In genomic region chr17:78163278-78163677, GRCm38 (mm10) we compare ENCODE assay signal across 10 mouse cellular contexts. TPM values are rescaled to one million over a fixed set of nuclear protein-coding genes. Genes with fewer than 3 reads are reported as not detected.
DNase-seq lines count a peak whose midpoint lies in the region; ATAC-seq and TF ChIP-seq lines count a peak whose summit lies in the region.
"Had no signal": no experiment of that assay in that cellular context is flagged by ENCODE, and none has a peak within 500 bp of the region (broad histone marks: within the 10 kb centered on the region; RNA-seq: fewer than 3 reads in every experiment).

No protein-coding gene starts in this region.

- no peaks in the 10 kb centered on the region for H3K4me1 ChIP-seq in forebrain, embryonic 10.5 days
- H3K4me1 ChIP-seq in intestine, postnatal 0 days (replicated peaks; ENCODE audit: control insufficient read depth, insufficient read depth, low read length): no peaks in the 10 kb centered on the region
- H3K4me1 ChIP-seq in midbrain, embryonic 13.5 days (replicated peaks): no peaks in the 10 kb centered on the region
- H3K4me1 ChIP-seq: embryonic facial prominence, embryonic 15.5 days had no signal

- WGBS in forebrain, embryonic 10.5 days: 35% methylated on average over 5 of the region's 5 CpGs
- WGBS in intestine, postnatal 0 days: 26% methylated on average over 5 of the region's 5 CpGs
- WGBS in midbrain, embryonic 13.5 days: 34% methylated on average over 5 of the region's 5 CpGs

- H3K9me3 ChIP-seq in forebrain, embryonic 10.5 days: no peaks in the 10 kb centered on the region
- H3K9me3 ChIP-seq in intestine, postnatal 0 days (ENCODE audit: control insufficient read depth): no peaks in the 10 kb centered on the region
- H3K9me3 ChIP-seq in midbrain, embryonic 13.5 days: no peaks in the 10 kb centered on the region
- H3K9me3 ChIP-seq: embryonic facial prominence, embryonic 15.5 days had no signal

- no peak overlapping the region for H3K4me3 ChIP-seq in forebrain, embryonic 10.5 days
- no peak overlapping the region for H3K4me3 ChIP-seq in intestine, postnatal 0 days (ENCODE audit: low read depth, low read length)
- H3K4me3 ChIP-seq in midbrain, embryonic 13.5 days (replicated peaks): no peak overlapping the region
- H3K4me3 ChIP-seq: embryonic facial prominence, embryonic 15.5 days; myocyte had no signal

- H3K27ac ChIP-seq in forebrain, embryonic 10.5 days: no peak overlapping the region
- no peak overlapping the region for H3K27ac ChIP-seq in intestine, postnatal 0 days (ENCODE audit: low read depth, low read length)
- H3K27ac ChIP-seq in midbrain, embryonic 13.5 days: no peak overlapping the region
- H3K27ac ChIP-seq: embryonic facial prominence, embryonic 15.5 days had no signal

- no peak overlapping the region for H3K4me2 ChIP-seq in intestine, postnatal 0 days (replicated peaks; ENCODE audit: low read depth)
- no peak overlapping the region for H3K4me2 ChIP-seq in midbrain, embryonic 13.5 days (replicated peaks)
- H3K4me2 ChIP-seq: embryonic facial prominence, embryonic 15.5 days had no signal

- H3K36me3 ChIP-seq in forebrain, embryonic 10.5 days (replicated peaks): no peaks in the 10 kb centered on the region
- H3K36me3 ChIP-seq in intestine, postnatal 0 days (ENCODE audit: control insufficient read depth, insufficient read depth): no peaks in the 10 kb centered on the region
- no peaks in the 10 kb centered on the region for H3K36me3 ChIP-seq in midbrain, embryonic 13.5 days
- H3K36me3 ChIP-seq: embryonic facial prominence, embryonic 15.5 days had no signal

- peak; percentile 54 for DNase-seq in testis, postnatal 10 days (ENCODE audit: low spot score)
- no peak for DNase-seq in testis, postnatal 14 days (ENCODE audit: low spot score)
- DNase-seq in brain, embryonic 18.5 days (ENCODE audit: low read depth, low spot score): peak; percentile 18
- peak; percentile 45 for DNase-seq in forebrain, embryonic 10.5 days (ENCODE audit: extremely low spot score, low spot score)
- peak; percentile 41 to 48 for DNase-seq in left cerebral cortex, postnatal 10 days (ENCODE audit: extremely low spot score in 1 of 2, low spot score in 2 of 2)
- peak; percentile 5 to 28 for DNase-seq in thymus, adult 18-20 months

- ATAC-seq in intestine, postnatal 0 days: no peak
- ATAC-seq in midbrain, embryonic 13.5 days: 0 out of 2 replicates have a peak, but pooled peaks have one; percentile 60

- peak; percentile 90 for TF ChIP-seq CTCF in intestine, postnatal 0 days (IDR thresholded peaks at IDR 0.05; ENCODE audit: low read depth)

- no peaks in the 10 kb centered on the region for H3K27me3 ChIP-seq in forebrain, embryonic 10.5 days (ENCODE audit: poor library complexity, severe bottlenecking)
- H3K27me3 ChIP-seq in intestine, postnatal 0 days (replicated peaks; ENCODE audit: control insufficient read depth, insufficient read depth, low read length): no peaks in the 10 kb centered on the region
- no peaks in the 10 kb centered on the region for H3K27me3 ChIP-seq in midbrain, embryonic 13.5 days
- H3K27me3 ChIP-seq: embryonic facial prominence, embryonic 15.5 days had no signal

- intact Hi-C loops in left cerebral cortex, postnatal 10 days (cut with DNase I): no loop called here

- no peak overlapping the region for H3K9ac ChIP-seq in intestine, postnatal 0 days (ENCODE audit: low read depth, low read length)
- H3K9ac ChIP-seq in midbrain, embryonic 13.5 days (replicated peaks): no peak overlapping the region
- H3K9ac ChIP-seq: embryonic facial prominence, embryonic 15.5 days had no signal

RNA-seq across cellular contexts. Expression of gene Crim1, which starts 36.8 kb away (rescaled TPM):
- polyA plus RNA-seq in forebrain, embryonic 10.5 days (2016; fragmentation: Nextera tagmentation; extraction: Ambion mirVana): 1.8 and 2.3 TPM in 2 replicates
- polyA plus RNA-seq in intestine, postnatal 0 days (2015; fragmentation: Nextera tagmentation; extraction: Ambion mirVana): 7.7 and 9.0 TPM in 2 replicates
- total RNA-seq in left cerebral cortex, postnatal 10 days (2021): 10 to 100 TPM; 56.6 to 60.5 TPM
- polyA plus RNA-seq in midbrain, embryonic 13.5 days (2015; fragmentation: Nextera tagmentation; extraction: Ambion mirVana): 5.4 and 6.4 TPM in 2 replicates
